Mouse (Mus musculus) heart, embryonic 15.5 days (tissue): ENCODE measurements around the gene Ssna1. TPM values are rescaled to one million over a fixed set of nuclear protein-coding genes. Genes with fewer than 3 reads are reported as not detected.

ENCODE experiments used
- ATAC-seq: fragments of 200-750 bp; cut with Nextera tagmentation; replicated peaks from 2 replicates; pipeline ENCODE4 v1.8.0; 2017; ENCODE audit warnings: low read depth, moderate TSS enrichment; ENCODE audit not compliant: insufficient number of reproducible peaks, insufficient read depth, low FRiP score
- H3K27ac ChIP-seq: fragments of 300-500 bp; sonication (generic); 2 replicates; pipeline ENCODE4 v1.5.1; 2015; ENCODE audit warnings: mild to moderate bottlenecking, inconsistent platforms
- H3K27me3 ChIP-seq: fragments of 300-500 bp; sonication (generic); 2 replicates; pipeline ENCODE4 v1.6.1; 2015; ENCODE audit warnings: inconsistent platforms
- H3K36me3 ChIP-seq: fragments of 300-500 bp; sonication (generic); 2 replicates; pipeline ENCODE4 v1.6.1; 2015; ENCODE audit warnings: mild to moderate bottlenecking, inconsistent platforms
- H3K4me1 ChIP-seq: fragments of 300-500 bp; sonication (generic); replicated peaks from 2 replicates; pipeline ENCODE4 v1.6.1; 2015; ENCODE audit warnings: inconsistent platforms
- H3K4me2 ChIP-seq: fragments of 300-500 bp; sonication (generic); 2 replicates; pipeline ENCODE4 v1.6.1; 2015; ENCODE audit warnings: inconsistent platforms, mild to moderate bottlenecking, moderate library complexity
- H3K4me3 ChIP-seq: fragments of 300-500 bp; sonication (generic); 2 replicates; pipeline ENCODE4 v1.5.1; 2015; ENCODE audit warnings: mild to moderate bottlenecking, inconsistent platforms
- H3K9ac ChIP-seq: fragments of 300-500 bp; sonication (generic); 2 replicates; pipeline ENCODE4 v1.6.1; 2015; ENCODE audit warnings: mild to moderate bottlenecking, inconsistent platforms
- H3K9me3 ChIP-seq: fragments of 300-500 bp; sonication (generic); replicated peaks from 2 replicates; pipeline ENCODE4 v1.6.1; 2016; ENCODE audit warnings: inconsistent platforms
- WGBS: fragments of 180-500 bp; shearing (Covaris S2); methylation state at CpG from one replicate; pipeline ENCODE4 v1.1.7; 2015; ENCODE audit warnings: mixed read lengths; 5-methylcytosine and 5-hydroxymethylcytosine counted together
- polyA plus RNA-seq: library from polyadenylated mRNA; unstranded; fragments of >200 nt; fragmentation: Nextera tagmentation; extraction: Ambion mirVana; gene quantifications from 2 replicates; pipeline ENCODE4 v1.2.1, GENCODE M21; 2015

Ssna1 gene
- polyA plus RNA-seq, 1 experiment from 2014 or later, result 137 TPM

GRCm38 (mm10) chr2:25239766-25240165 lies 32.5 kb downstream of the Ssna1 start:
- no peak for ATAC-seq
- H3K4me3 ChIP-seq, result no peak overlapping the region
- 81% methylated on average over 3 of the region's 3 CpGs for WGBS
- H3K36me3 ChIP-seq, result no peaks in the 10 kb centered on the region
- no peak overlapping the region for H3K9ac ChIP-seq
- H3K27ac ChIP-seq, result no peak overlapping the region
- H3K4me1 ChIP-seq, result peaks cover 26% of the 10 kb centered on the region
- H3K9me3 ChIP-seq, result no peaks in the 10 kb centered on the region
- no peak overlapping the region for H3K4me2 ChIP-seq
- H3K27me3 ChIP-seq, result peaks cover 59% of the 10 kb centered on the region

DNA sequence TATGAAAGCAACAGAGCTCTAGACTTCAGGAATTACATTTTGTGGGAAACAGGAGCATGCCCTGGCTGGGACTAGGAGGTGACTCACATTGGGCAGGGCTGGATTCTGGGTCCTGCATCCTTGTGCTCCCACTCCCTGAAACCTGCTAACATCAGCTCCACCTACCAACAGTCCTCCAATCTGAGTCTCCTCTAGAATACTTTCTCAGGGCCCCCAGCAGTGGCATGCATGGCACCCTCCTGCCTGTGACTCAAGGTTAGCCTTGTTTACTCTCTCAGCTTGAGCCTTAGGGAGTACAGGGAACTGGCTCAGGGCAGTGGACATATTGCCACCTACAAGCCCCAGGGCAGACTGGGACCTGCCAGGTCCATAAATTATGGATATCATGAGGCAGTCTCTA lies 34.1 kb downstream of the Ssna1 start:
- ATAC-seq, result no peak
- Histone ChIP-seq H3K9ac (no peak overlapping the region), H3K4me2 (no peak overlapping the region), H3K36me3 (no peaks in the 10 kb centered on the region), H3K27ac (no peak overlapping the region), H3K4me1 (peaks cover 26% of the 10 kb centered on the region), H3K4me3 (no peak overlapping the region), H3K27me3 (peaks cover 56% of the 10 kb centered on the region), H3K9me3 (no peaks in the 10 kb centered on the region)

DNA sequence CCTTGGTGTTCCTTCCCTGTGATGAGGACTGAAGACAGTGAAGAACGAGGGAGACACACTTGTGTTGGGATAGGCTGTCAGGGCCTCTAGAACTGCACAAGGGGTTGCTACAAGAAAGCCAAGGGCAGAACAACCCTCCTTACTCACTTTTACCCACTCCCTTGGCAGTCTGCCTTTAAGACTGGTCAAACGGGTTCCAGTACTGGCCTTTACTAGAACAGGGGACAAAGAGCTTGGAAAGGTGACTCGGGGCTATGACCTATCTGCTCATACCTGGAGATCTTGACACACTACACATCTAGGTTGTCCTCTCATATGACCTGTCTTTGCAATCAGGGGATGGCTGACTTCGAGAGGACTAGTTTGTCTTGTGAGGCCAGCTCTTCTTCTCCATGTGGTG lies 34.7 kb downstream of the Ssna1 start:
- H3K9me3 ChIP-seq, result no peaks in the 10 kb centered on the region
- H3K27ac ChIP-seq, result no peak overlapping the region
- no peak overlapping the region for H3K4me2 ChIP-seq
- H3K4me1 ChIP-seq, result peaks cover 23% of the 10 kb centered on the region
- no peak for ATAC-seq
- H3K4me3 ChIP-seq, result no peak overlapping the region
- WGBS, result 62% methylated on average over 4 of the region's 4 CpGs
- H3K36me3 ChIP-seq, result no peaks in the 10 kb centered on the region
- no peak overlapping the region for H3K9ac ChIP-seq
- peaks cover 52% of the 10 kb centered on the region for H3K27me3 ChIP-seq

DNA sequence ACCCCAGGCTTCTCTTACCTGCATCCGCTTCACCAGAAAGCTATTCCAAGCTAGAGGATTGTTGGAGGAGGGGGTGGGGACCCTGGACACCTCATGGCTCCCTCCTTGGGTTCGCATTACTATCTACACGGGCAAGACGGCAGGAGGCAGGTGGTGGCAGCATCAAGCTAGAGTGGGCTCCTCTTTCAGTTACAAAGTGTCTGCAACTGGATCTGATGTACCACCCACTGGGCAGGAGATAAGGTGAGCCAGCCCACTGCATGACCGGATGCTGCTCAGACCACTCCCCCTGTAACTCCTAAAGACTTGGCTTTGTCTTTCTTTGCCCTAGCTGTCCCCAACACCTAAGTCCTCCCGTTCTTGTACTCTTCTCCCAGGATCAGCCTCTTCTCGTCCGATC lies 35.6 kb downstream of the Ssna1 start, which contains the start of gene Rnf224:
Rnf224 (minus strand) TSS at position 174 of the 400 bp plus-strand sequence.
- Histone ChIP-seq H3K9me3 (no peaks in the 10 kb centered on the region), H3K4me1 (peaks cover 14% of the 10 kb centered on the region), H3K27ac (no peak within 1 kb of the TSS), H3K4me3 (no peak within 1 kb of the TSS), H3K27me3 (peaks cover 48% of the 10 kb centered on the region), H3K4me2 (no peak within 1 kb of the TSS), H3K36me3 (no peaks in the 10 kb centered on the region), H3K9ac (no peak within 1 kb of the TSS)
- ATAC-seq, result no peak
- 22% methylated on average over 8 of the region's 8 CpGs for WGBS

GRCm38 (mm10) chr2:25234551-25235220 lies 37.6 kb downstream of the Ssna1 start:
- Histone ChIP-seq H3K9me3 (no peaks in the 10 kb centered on the region), H3K4me3 (no peak overlapping the region), H3K36me3 (no peaks in the 10 kb centered on the region), H3K27ac (no peak overlapping the region), H3K4me1 (no peaks in the 10 kb centered on the region), H3K9ac (no peak overlapping the region), H3K4me2 (no peak overlapping the region), H3K27me3 (peaks cover 55% of the 10 kb centered on the region)
- WGBS, result 47% methylated on average over 5 of the region's 5 CpGs
- no peak for ATAC-seq

GRCm38 (mm10) chr2:25234050-25234449 lies 38.2 kb downstream of the Ssna1 start, which contains the start of gene Slc34a3:
Gene Slc34a3 (minus strand): TSS chr2:25234364.
- H3K4me2 ChIP-seq, result no peak within 1 kb of the TSS
- no peak within 1 kb of the TSS for H3K27ac ChIP-seq
- no peaks in the 10 kb centered on the region for H3K4me1 ChIP-seq
- H3K36me3 ChIP-seq, result no peaks in the 10 kb centered on the region
- no peaks in the 10 kb centered on the region for H3K9me3 ChIP-seq
- WGBS, result 85% methylated on average over 3 of the region's 3 CpGs
- H3K9ac ChIP-seq, result no peak within 1 kb of the TSS
- no peak within 1 kb of the TSS for H3K4me3 ChIP-seq
- ATAC-seq, result no peak
- H3K27me3 ChIP-seq, result peaks cover 53% of the 10 kb centered on the region

DNA sequence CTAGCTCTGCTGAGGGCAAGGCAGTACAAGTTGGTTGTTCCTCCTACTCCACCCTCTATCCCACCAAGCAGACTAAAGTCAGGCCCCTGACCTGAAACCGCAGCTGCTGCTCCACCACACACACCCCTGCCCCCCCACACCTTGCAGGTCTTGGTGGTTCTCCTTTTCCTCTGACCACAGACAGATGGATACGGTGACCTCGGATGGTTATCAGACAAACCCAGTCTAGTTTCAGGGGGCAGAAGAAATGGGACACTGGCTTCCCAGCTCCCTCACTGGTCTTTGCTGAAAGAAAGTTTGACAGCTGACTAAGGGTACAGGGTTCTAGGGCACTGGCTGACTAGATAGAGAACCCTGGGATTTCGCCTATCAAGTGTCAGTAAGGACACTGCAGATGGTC lies 38.8 kb downstream of the Ssna1 start:
- Histone ChIP-seq H3K4me3 (no peak overlapping the region), H3K9me3 (no peaks in the 10 kb centered on the region), H3K4me1 (peaks cover 5% of the 10 kb centered on the region; the same call in 1 of the 2 replicates), H3K27ac (no peak overlapping the region), H3K27me3 (peaks cover 52% of the 10 kb centered on the region), H3K9ac (no peak overlapping the region), H3K4me2 (no peak overlapping the region), H3K36me3 (no peaks in the 10 kb centered on the region)
- 66% methylated on average over 4 of the region's 4 CpGs for WGBS
- no peak for ATAC-seq

GRCm38 (mm10) chr2:25231038-25231437 lies 41.2 kb downstream of the Ssna1 start:
- Histone ChIP-seq H3K27ac (no peak overlapping the region), H3K9ac (no peak overlapping the region), H3K27me3 (peaks cover 43% of the 10 kb centered on the region), H3K4me1 (peaks cover 10% of the 10 kb centered on the region), H3K4me2 (no peak overlapping the region), H3K4me3 (no peak overlapping the region), H3K36me3 (no peaks in the 10 kb centered on the region), H3K9me3 (no peaks in the 10 kb centered on the region)
- WGBS, result 56% methylated on average over 12 of the region's 12 CpGs
- ATAC-seq, result no peak

GRCm38 (mm10) chr2:25230581-25230980 lies 41.7 kb downstream of the Ssna1 start:
- WGBS, result 83% methylated on average over 7 of the region's 7 CpGs
- H3K27me3 ChIP-seq, result peaks cover 38% of the 10 kb centered on the region
- no peak overlapping the region for H3K4me2 ChIP-seq
- no peak overlapping the region for H3K27ac ChIP-seq
- no peak overlapping the region for H3K4me3 ChIP-seq
- H3K4me1 ChIP-seq, result peaks cover 14% of the 10 kb centered on the region
- no peak overlapping the region for H3K9ac ChIP-seq
- no peaks in the 10 kb centered on the region for H3K36me3 ChIP-seq
- ATAC-seq, result no peak
- no peaks in the 10 kb centered on the region for H3K9me3 ChIP-seq

GRCm38 (mm10) chr2:25229582-25229981 lies 42.7 kb downstream of the Ssna1 start:
- Histone ChIP-seq H3K4me1 (peaks cover 17% of the 10 kb centered on the region), H3K4me3 (no peak overlapping the region), H3K4me2 (no peak overlapping the region), H3K36me3 (no peaks in the 10 kb centered on the region), H3K9me3 (no peaks in the 10 kb centered on the region), H3K27me3 (peaks cover 29% of the 10 kb centered on the region), H3K27ac (no peak overlapping the region), H3K9ac (no peak overlapping the region)
- 67% methylated on average over 5 of the region's 5 CpGs for WGBS
- no peak for ATAC-seq

- H3K4me1 ChIP-seq, result peaks cover 17% of the 10 kb centered on the region
- no peaks in the 10 kb centered on the region for H3K9me3 ChIP-seq
- ATAC-seq, result no peak
- H3K4me2 ChIP-seq, result peak overlapping the region; percentile 59; the same call in 1 of the 2 replicates
- no peak overlapping the region for H3K9ac ChIP-seq
- WGBS, result 66% methylated on average over 6 of the region's 6 CpGs
- no peaks in the 10 kb centered on the region for H3K36me3 ChIP-seq
- peaks cover 28% of the 10 kb centered on the region for H3K27me3 ChIP-seq
- H3K4me3 ChIP-seq, result peak overlapping the region; percentile 36; the same call in 1 of the 2 replicates
- H3K27ac ChIP-seq, result no peak overlapping the region
Measured at GRCm38 (mm10) chr2:25228995-25229530, 43.2 kb downstream of the Ssna1 start.

GRCm38 (mm10) chr2:25228431-25228889 lies 43.8 kb downstream of the Ssna1 start:
- Histone ChIP-seq H3K36me3 (no peaks in the 10 kb centered on the region), H3K27me3 (peaks cover 28% of the 10 kb centered on the region), H3K4me1 (peaks cover 21% of the 10 kb centered on the region), H3K27ac (peak overlapping the region; percentile 73), H3K4me3 (peak overlapping the region; percentile 36), H3K9me3 (no peaks in the 10 kb centered on the region), H3K4me2 (peak overlapping the region; percentile 59), H3K9ac (peak overlapping the region; percentile 21)
- no peak for ATAC-seq
- WGBS, result under 1% methylated on average over 7 of the region's 7 CpGs
